Mouse (Mus musculus) spleen, postnatal 10 days (tissue): Measurements from ENCODE around the gene Lrrc4c.

Source experiments
- DNase-seq, 2 experiments: peaks; one replicate each; pipeline ENCODE4 v3.0.0; 2021 to 2022; ENCODE audit warnings: low spot score in 2 of 2

Lrrc4c gene

DNA sequence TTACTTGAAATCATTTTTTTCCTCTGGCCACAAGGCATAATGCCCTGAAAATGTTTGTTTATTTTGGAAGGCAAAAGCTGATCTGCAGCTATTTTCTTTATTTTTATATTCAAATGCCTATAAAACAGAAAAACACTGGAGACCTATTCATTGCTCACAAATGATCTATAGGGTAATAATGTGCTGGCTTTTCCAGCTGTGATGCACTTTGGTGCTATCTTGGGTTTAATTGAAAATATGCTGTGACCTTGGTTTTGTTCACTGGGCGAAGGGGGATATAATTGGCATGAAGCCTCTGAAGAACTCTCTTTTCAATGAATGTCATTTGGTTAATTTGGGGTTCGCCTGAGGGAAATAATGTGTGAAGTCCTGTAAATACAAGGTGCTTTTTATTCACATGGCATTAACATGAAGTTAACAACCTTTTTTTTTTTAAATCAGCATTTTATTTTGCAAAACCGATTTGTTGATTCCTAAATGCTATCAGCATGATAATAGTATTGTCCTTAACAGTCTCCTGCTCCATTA lies 1286.8 kb downstream of the Lrrc4c start:
- no peak for DNase-seq

DNA sequence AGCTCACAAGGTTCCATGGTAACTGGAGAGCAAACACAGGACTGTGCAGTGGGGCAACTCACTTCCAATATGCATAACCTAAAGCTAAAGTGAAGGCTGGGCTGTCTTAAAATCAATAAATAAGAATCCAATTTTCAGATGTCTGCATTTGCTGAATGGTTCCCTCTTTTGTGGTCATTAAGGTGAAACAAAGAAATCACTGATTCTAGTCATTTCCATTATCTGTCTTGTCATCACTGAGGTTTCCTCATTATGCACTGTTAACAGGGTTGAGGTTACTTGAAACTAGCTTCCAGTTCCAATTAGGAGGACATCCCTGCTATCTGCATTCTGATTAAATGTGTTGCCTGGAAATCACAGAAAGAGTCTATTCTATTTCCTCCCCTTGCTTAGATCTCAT lies 1291.5 kb downstream of the Lrrc4c start:
- DNase-seq = no peak

DNA sequence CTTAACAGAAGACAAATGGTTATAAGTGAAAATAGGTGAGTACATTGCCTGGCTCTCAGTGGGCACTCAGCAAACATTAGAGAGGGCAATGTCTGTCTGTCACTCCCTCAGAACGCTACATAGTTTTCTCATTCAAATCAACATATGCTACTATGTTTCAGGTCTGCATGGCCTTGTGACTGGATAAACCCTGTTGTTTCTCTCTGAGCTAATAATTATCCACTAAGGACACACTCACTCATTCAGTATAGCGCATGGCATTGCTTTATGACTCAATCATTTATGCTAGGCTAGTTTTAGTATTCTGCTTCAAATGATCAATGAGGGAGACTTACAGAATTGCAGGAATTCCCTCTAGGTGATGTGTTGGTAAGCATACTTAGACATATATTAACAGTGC lies 1292.6 kb downstream of the Lrrc4c start:
- no peak for DNase-seq

DNA sequence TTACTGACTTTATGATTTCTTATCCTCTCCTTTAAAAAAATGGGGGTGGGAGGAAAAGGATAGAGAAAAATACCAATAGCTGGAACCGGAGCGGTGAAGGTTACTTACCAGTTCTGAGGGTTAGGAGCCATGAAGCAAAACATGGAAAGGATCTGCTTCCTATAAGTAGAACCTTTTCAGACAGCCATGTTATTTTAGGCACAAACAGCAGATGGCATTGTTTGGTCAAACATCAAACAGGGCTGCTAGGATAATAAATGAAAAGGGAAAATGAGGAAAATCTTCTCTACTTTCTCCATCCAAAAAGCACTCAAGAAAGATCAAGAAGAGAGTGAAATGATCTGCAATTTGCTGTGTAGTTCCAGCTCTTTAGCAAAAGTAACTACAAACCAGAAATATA lies 1296.8 kb downstream of the Lrrc4c start:
- no peak for DNase-seq

DNA sequence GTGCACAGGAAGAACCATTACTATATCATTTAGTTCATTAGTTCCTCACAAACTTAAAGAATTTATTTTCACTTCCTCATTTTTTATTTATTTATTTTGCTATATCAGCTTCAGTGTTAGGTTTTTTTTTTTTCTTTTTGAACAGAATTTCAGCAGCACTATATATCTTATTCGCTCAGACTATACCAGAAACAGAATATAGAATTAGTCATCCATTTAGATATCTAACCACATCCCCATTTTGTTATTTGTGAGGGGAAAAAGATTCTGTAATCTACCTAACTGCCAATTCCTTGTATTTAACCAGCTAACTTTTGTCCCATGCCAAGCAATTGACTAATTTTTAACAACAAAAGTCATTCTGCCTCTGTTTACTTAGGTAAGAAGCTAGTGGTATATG lies 1300.6 kb downstream of the Lrrc4c start:
- DNase-seq = no peak

DNA sequence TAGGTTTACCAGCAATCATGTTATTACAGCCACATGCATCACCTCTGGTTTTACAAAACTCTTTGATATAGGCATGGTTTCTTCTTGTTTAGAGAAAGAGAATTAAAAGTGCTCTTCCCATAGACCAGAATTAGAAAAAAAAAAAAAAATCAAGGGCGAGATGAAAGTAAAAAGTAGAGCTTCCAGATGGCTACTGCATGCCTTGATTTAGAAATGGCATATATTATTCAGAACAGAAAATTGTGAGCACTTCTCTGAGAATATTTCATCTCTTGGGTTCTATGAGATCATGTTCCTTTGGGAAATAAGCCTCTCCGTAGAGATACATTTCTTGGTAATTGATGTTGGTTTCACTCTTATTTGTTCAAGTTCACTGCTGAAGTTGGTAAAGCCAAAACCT lies 1322.0 kb downstream of the Lrrc4c start:
- no peak for DNase-seq

DNA sequence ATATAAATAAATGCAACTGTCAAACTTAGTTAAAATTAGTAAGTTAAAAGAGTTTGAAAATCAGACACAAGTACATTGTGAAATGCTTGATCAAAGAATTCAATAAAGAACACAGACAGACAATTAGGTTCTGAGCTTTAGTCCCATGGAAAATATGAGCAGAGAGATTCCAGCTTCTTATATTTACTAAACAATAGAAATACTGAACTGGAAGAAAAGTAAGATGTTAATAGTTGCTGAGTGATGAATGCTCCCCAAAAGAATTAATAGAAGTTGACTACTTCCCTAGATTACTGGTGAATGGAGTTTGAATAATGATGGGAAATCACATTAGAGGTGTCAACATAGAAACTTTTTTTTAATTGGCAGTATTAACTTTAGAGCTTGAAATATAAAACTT lies 1323.7 kb downstream of the Lrrc4c start:
- DNase-seq = no peak

DNA sequence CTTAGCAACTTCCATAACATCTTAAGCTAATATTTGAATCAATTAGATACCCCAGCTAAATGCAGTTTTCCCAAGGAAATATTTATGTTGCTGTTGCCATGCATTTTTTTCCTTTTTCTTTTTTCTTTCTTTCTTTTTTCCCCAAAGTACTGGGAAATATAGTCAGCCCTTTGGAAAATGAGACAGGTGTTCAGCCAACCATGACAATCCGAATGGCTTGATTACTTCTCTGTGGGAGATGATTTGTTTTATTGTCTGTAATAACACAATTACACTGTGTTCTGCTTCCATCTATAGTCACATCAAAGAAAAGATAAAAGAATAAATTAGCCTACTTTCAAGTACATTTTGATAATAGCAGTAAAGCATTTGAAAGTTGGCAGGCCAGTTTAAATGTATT lies 1334.7 kb downstream of the Lrrc4c start:
- no peak for DNase-seq
